Mouse (Mus musculus) urinary bladder, postnatal 14 days (tissue): ENCODE results near the gene Selp.
A peak's percentile ranks its signal among the peaks of the same experiment; 100 is the strongest.

Experiments
- DNase-seq: peaks from one replicate; pipeline ENCODE4 v3.0.0; 2021; ENCODE audit warnings: low spot score

Gene Selp

DNA sequence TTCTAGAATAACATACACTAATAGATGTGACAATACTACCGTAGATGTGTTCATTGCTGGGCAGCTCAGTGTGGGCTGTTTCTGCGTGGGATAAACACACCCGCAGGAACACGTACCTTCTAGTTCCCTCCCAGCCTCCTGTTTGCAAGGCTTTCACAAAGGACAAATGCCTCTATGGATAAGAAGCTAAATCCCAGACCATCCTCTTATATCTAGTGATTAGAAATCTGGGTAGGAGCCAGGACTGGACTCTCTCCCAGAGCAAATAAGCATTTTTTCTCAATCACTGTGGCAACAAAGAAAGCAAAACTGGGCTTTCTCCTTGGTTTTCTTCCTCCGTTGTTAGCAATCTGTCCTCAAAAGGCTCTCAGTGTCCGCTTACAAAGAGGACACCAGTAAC is 63.4 kb downstream of the Selp start:
- DNase-seq = no peak

- DNase-seq = peak; percentile 74
Observed at GRCm38 (mm10) chr1:164184142-164184870, 69.2 kb downstream of the Selp start.

GRCm38 (mm10) chr1:164184871-164185223 is 69.8 kb downstream of the Selp start:
- DNase-seq = no peak

DNA sequence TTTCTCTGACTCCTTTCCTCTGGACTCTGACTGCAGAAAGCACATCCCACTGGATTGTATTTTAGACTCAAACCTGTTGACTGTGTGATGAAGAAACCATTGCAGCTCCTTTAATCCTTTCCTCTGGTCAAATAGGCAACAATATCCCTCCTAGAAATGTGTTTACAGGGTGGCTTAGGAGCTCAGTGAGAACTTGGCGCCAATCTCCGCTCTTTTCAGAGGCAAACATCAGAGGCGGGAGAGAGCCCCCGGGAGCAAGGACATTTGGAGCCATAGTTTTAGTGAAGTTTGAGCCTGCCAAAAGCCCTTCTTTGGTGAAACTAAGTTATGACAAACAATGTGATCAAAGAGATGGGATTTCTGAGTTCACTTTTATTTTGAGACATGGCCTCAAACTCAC is 70.3 kb downstream of the Selp start:
- no peak for DNase-seq

GRCm38 (mm10) chr1:164187002-164187560 is 72.0 kb downstream of the Selp start:
- no peak for DNase-seq

- DNase-seq = no peak
Observed at GRCm38 (mm10) chr1:164199551-164199950, 84.5 kb downstream of the Selp start.
